Mouse (Mus musculus): ENCODE measurements around the gene Ncoa5. TPM values are rescaled to one million over a fixed set of nuclear protein-coding genes. Genes with fewer than 3 reads are reported as not detected.
A peak's percentile ranks its signal among the peaks of the same experiment; 100 is the strongest.

The Ncoa5 gene
- total and polyA plus RNA-seq, 2 experiments from 2014 or later = 65.5 to 74.5 TPM

- TF ChIP-seq CTCF (IDR thresholded peaks at IDR 0.05) = no peak
- Histone ChIP-seq H3K9me3 (ENCODE audit: low read length) (no peaks in the 10 kb centered on the region), H3K36me3 (ENCODE audit: insufficient read depth, low read length) (no peaks in the 10 kb centered on the region), H3K9ac (replicated peaks; ENCODE audit: low read length, poor library complexity, severe bottlenecking) (peak within 1 kb of the TSS; percentile 72), H3K4me2 (ENCODE audit: low read depth, low read length, poor library complexity, severe bottlenecking) (peak within 1 kb of the TSS; percentile 72), H3K4me3 (ENCODE audit: low read depth, low read length) (peak within 1 kb of the TSS; percentile 56), H3K4me1 (ENCODE audit: insufficient read depth, low read length) (peaks cover 17% of the 10 kb centered on the region), H3K27me3 (ENCODE audit: insufficient read depth, low read length) (no peaks in the 10 kb centered on the region), H3K27ac (ENCODE audit: low read depth, low read length) (peak within 1 kb of the TSS; percentile 81)
- DNase-seq (ENCODE audit: low spot score) (peak; percentile 74), ATAC-seq (ENCODE audit: low FRiP score) (peak; percentile 45; the same call in 1 of the 2 replicates)
- WGBS = 4% methylated on average over 22 of the region's 54 CpGs
Observed at GRCm38 (mm10) chr2:164960716-164961441, 73.8 kb downstream of the Ncoa5 start, which contains the start of gene Slc12a5. Slc12a5 (plus strand) TSS chr2:164960802.

GRCm38 (mm10) chr2:164957548-164958315 is 76.9 kb downstream of the Ncoa5 start:
- no peak overlapping the region for H3K9ac ChIP-seq (replicated peaks; ENCODE audit: low read length, poor library complexity, severe bottlenecking)
- H3K27ac ChIP-seq (ENCODE audit: low read depth, low read length) = no peak overlapping the region
- no peaks in the 10 kb centered on the region for H3K9me3 ChIP-seq (ENCODE audit: low read length)
- H3K36me3 ChIP-seq (ENCODE audit: insufficient read depth, low read length) = no peaks in the 10 kb centered on the region
- peak; percentile 35; the same call in 1 of the 2 replicates for TF ChIP-seq CTCF (IDR thresholded peaks at IDR 0.05)
- H3K4me2 ChIP-seq (ENCODE audit: low read depth, low read length, poor library complexity, severe bottlenecking) = no peak overlapping the region
- WGBS = 63% methylated on average over 9 of the region's 9 CpGs
- no peak for ATAC-seq (ENCODE audit: low FRiP score)
- no peak overlapping the region for H3K4me3 ChIP-seq (ENCODE audit: low read depth, low read length)
- DNase-seq (ENCODE audit: low spot score) = no peak
- H3K4me1 ChIP-seq (ENCODE audit: insufficient read depth, low read length) = 0 out of 2 replicates have a peak, but pooled peaks cover 4% of the 10 kb centered on the region
- peaks cover 1% of the 10 kb centered on the region; the same call in 1 of the 2 replicates for H3K27me3 ChIP-seq (ENCODE audit: insufficient read depth, low read length)

- Histone ChIP-seq H3K9me3 (ENCODE audit: low read length) (no peaks in the 10 kb centered on the region), H3K27me3 (ENCODE audit: insufficient read depth, low read length) (peaks cover 14% of the 10 kb centered on the region; the same call in 1 of the 2 replicates), H3K36me3 (ENCODE audit: insufficient read depth, low read length) (no peaks in the 10 kb centered on the region), H3K4me3 (ENCODE audit: low read depth, low read length) (no peak overlapping the region), H3K27ac (ENCODE audit: low read depth, low read length) (no peak overlapping the region), H3K9ac (replicated peaks; ENCODE audit: low read length, poor library complexity, severe bottlenecking) (no peak overlapping the region), H3K4me1 (ENCODE audit: insufficient read depth, low read length) (0 out of 2 replicates have a peak, but pooled peaks cover 4% of the 10 kb centered on the region), H3K4me2 (ENCODE audit: low read depth, low read length, poor library complexity, severe bottlenecking) (no peak overlapping the region)
- DNase-seq (ENCODE audit: low spot score) (no peak), ATAC-seq (ENCODE audit: low FRiP score) (no peak)
- TF ChIP-seq CTCF (IDR thresholded peaks at IDR 0.05) = no peak
- WGBS = 70% methylated on average over 5 of the region's 5 CpGs
Observed at GRCm38 (mm10) chr2:164956195-164956594, 78.5 kb downstream of the Ncoa5 start.

GRCm38 (mm10) chr2:164955725-164956124 is 78.9 kb downstream of the Ncoa5 start:
- peak; percentile 33; the same call in 1 of the 2 replicates for TF ChIP-seq CTCF (IDR thresholded peaks at IDR 0.05)
- Histone ChIP-seq H3K9ac (replicated peaks; ENCODE audit: low read length, poor library complexity, severe bottlenecking) (no peak overlapping the region), H3K4me3 (ENCODE audit: low read depth, low read length) (no peak overlapping the region), H3K27me3 (ENCODE audit: insufficient read depth, low read length) (peaks cover 19% of the 10 kb centered on the region; the same call in 1 of the 2 replicates), H3K27ac (ENCODE audit: low read depth, low read length) (no peak overlapping the region), H3K36me3 (ENCODE audit: insufficient read depth, low read length) (no peaks in the 10 kb centered on the region), H3K4me1 (ENCODE audit: insufficient read depth, low read length) (0 out of 2 replicates have a peak, but pooled peaks cover 4% of the 10 kb centered on the region), H3K4me2 (ENCODE audit: low read depth, low read length, poor library complexity, severe bottlenecking) (no peak overlapping the region), H3K9me3 (ENCODE audit: low read length) (no peaks in the 10 kb centered on the region)
- DNase-seq (ENCODE audit: low spot score) = no peak
- no peak for ATAC-seq (ENCODE audit: low FRiP score)
- 77% methylated on average over 4 of the region's 4 CpGs for WGBS

GRCm38 (mm10) chr2:164953224-164953623 is 81.4 kb downstream of the Ncoa5 start:
- WGBS = 2% methylated on average over 21 of the region's 21 CpGs
- Histone ChIP-seq H3K4me1 (ENCODE audit: insufficient read depth, low read length) (0 out of 2 replicates have a peak, but pooled peaks cover 4% of the 10 kb centered on the region), H3K9me3 (ENCODE audit: low read length) (no peaks in the 10 kb centered on the region), H3K27me3 (ENCODE audit: insufficient read depth, low read length) (peaks cover 34% of the 10 kb centered on the region), H3K4me2 (ENCODE audit: low read depth, low read length, poor library complexity, severe bottlenecking) (peak overlapping the region; percentile 28; the same call in 1 of the 2 replicates), H3K4me3 (ENCODE audit: low read depth, low read length) (no peak overlapping the region), H3K9ac (replicated peaks; ENCODE audit: low read length, poor library complexity, severe bottlenecking) (no peak overlapping the region), H3K27ac (ENCODE audit: low read depth, low read length) (no peak overlapping the region), H3K36me3 (ENCODE audit: insufficient read depth, low read length) (no peaks in the 10 kb centered on the region)
- ATAC-seq (ENCODE audit: low FRiP score) (peak; percentile 70), DNase-seq (ENCODE audit: low spot score) (peak; percentile 83)
- TF ChIP-seq CTCF (IDR thresholded peaks at IDR 0.05) = peak; percentile 96
